Mouse (Mus musculus) kidney, adult 2 months (tissue): Measurements from ENCODE around the gene Tmem132e. TPM values are rescaled to one million over a fixed set of nuclear protein-coding genes. Genes with fewer than 3 reads are reported as not detected.

ENCODE experiments used
- DNase-seq: peaks from one replicate; pipeline ENCODE4 v3.0.0; 2021
- H3K27ac ChIP-seq: fragments of 200-500 bp; 2 replicates; pipeline ENCODE4 v1.5.1; 2012; ENCODE audit warnings: low read depth, low read length, control low read depth, inconsistent platforms; ENCODE audit not compliant: insufficient read depth
- H3K27me3 ChIP-seq: fragments of 200-500 bp; replicated peaks from 2 replicates; pipeline ENCODE4 v1.6.1; 2012; ENCODE audit warnings: mild to moderate bottlenecking, moderate library complexity, low read length, inconsistent platforms; ENCODE audit not compliant: control insufficient read depth, insufficient read depth
- H3K36me3 ChIP-seq: fragments of 200-500 bp; 2 replicates; pipeline ENCODE4 v1.6.1; 2012; ENCODE audit warnings: mild to moderate bottlenecking, moderate library complexity, low read length, inconsistent platforms; ENCODE audit not compliant: control insufficient read depth, insufficient read depth
- H3K4me1 ChIP-seq: fragments of 200-500 bp; 2 replicates; pipeline ENCODE4 v1.6.1; 2011; ENCODE audit warnings: low read length; ENCODE audit not compliant: control insufficient read depth, insufficient read depth
- H3K4me3 ChIP-seq: fragments of 200-500 bp; 2 replicates; pipeline ENCODE4 v1.5.1; 2011; ENCODE audit warnings: mild to moderate bottlenecking, low read depth, low read length, control low read depth; ENCODE audit not compliant: insufficient read depth
- CTCF ChIP-seq: fragments of 200-500 bp; conservative IDR thresholded peaks from 2 replicates; pipeline ENCODE4 v1.5.1; 2011; ENCODE audit warnings: low read depth, mild to moderate bottlenecking, control low read depth, low read length, moderate library complexity, mixed read lengths; ENCODE audit not compliant: insufficient read depth, insufficient read length
- POLR2A ChIP-seq: fragments of 200-500 bp; IDR thresholded peaks from one replicate; pipeline ENCODE4 v1.6.1; 2011; ENCODE audit warnings: low read depth, low read length, control low read depth
- WGBS: fragments of 180-500 bp; shearing (Covaris S2); methylation state at CpG from one replicate; pipeline ENCODE4 v1.1.7; 2018; 5-methylcytosine and 5-hydroxymethylcytosine counted together
- polyA plus RNA-seq: library from polyadenylated mRNA; depleted of rRNA; stranded (reverse); fragments of >200 nt; gene quantifications from 2 replicates; pipeline ENCODE4 v1.2.3, GENCODE M21; 2012

Gene Tmem132e
- polyA plus RNA-seq, 1 experiment, result 0.41 TPM

GRCm38 (mm10) chr11:82434091-82434831 is 45.6 kb downstream of the Tmem132e start:
- TF ChIP-seq POLR2A (no peak), CTCF (no peak)
- H3K4me3 ChIP-seq, result no peak overlapping the region
- no peaks in the 10 kb centered on the region; the same call in 1 of the 2 replicates for H3K27me3 ChIP-seq
- WGBS, result 2% methylated on average over 62 of the region's 62 CpGs
- no peak overlapping the region for H3K27ac ChIP-seq
- H3K4me1 ChIP-seq, result no peaks in the 10 kb centered on the region
- no peaks in the 10 kb centered on the region for H3K36me3 ChIP-seq
- DNase-seq, result no peak

DNA sequence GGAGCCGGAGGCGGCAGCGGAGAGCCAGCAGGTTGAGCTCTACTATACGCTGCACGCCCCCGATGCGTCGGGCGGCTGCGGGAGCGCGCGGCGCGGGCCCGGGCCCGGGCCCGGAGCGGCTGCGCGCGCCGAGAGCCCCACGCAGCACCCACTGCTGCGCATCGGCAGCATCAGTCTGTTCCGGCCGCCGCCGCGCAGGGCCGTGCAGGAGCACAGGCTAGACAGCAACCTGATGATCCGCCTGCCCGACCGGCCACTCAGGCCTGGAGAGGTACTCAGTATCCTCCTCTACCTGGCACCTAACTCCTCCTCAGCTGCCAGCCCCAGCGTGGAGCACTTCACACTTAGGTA is 46.1 kb downstream of the Tmem132e start:
- DNase-seq, result no peak
- Histone ChIP-seq H3K27ac (no peak overlapping the region), H3K4me3 (no peak overlapping the region), H3K36me3 (no peaks in the 10 kb centered on the region), H3K27me3 (no peaks in the 10 kb centered on the region; the same call in 1 of the 2 replicates), H3K4me1 (no peaks in the 10 kb centered on the region)
- 7% methylated on average over 36 of the region's 36 CpGs for WGBS
- TF ChIP-seq CTCF (no peak), POLR2A (no peak)

GRCm38 (mm10) chr11:82448485-82448884 is 59.8 kb downstream of the Tmem132e start:
- Histone ChIP-seq H3K27me3 (no peaks in the 10 kb centered on the region), H3K4me3 (no peak overlapping the region), H3K27ac (no peak overlapping the region), H3K4me1 (no peaks in the 10 kb centered on the region), H3K36me3 (no peaks in the 10 kb centered on the region)
- DNase-seq, result no peak
- 37% methylated on average over 9 of the region's 9 CpGs for WGBS
- TF ChIP-seq POLR2A (no peak), CTCF (no peak)

- TF ChIP-seq CTCF, result no peak
- no peak for TF ChIP-seq POLR2A
These were observed 63.8 kb downstream of the Tmem132e start for GRCm38 (mm10) chr11:82452516-82452915.

DNA sequence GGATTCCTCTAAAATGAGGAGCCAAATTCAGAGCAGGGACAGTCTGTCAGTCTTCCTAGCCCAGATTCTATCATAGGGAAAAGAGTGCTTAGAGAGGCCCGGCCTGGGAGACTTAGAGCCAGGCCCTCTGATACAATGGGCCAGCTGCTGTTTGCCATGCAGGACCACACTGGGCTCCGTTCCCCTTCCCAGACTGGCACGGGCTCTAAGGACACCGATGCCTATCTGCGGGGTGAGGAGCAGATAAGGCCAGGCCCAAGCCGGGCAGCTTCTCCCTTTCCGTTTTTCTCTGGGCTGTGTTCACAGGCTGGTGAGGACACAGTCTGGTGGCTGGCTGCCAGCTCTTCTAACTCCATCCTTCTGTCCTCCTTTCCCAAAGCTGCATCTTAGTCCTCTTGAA is 64.5 kb downstream of the Tmem132e start:
- Histone ChIP-seq H3K4me3 (no peak overlapping the region), H3K27ac (no peak overlapping the region), H3K27me3 (no peaks in the 10 kb centered on the region), H3K36me3 (no peaks in the 10 kb centered on the region), H3K4me1 (no peaks in the 10 kb centered on the region)
- TF ChIP-seq POLR2A (no peak), CTCF (no peak)
- 82% methylated on average over 7 of the region's 7 CpGs for WGBS
- no peak for DNase-seq

More at GRCm38 (mm10) chr11:82452516-82452915, 63.8 kb downstream of the Tmem132e start:
- 31% methylated on average over 5 of the region's 5 CpGs for WGBS
- Histone ChIP-seq H3K4me1 (no peaks in the 10 kb centered on the region), H3K27me3 (no peaks in the 10 kb centered on the region), H3K27ac (no peak overlapping the region), H3K4me3 (no peak overlapping the region), H3K36me3 (no peaks in the 10 kb centered on the region)
- DNase-seq, result no peak

DNA sequence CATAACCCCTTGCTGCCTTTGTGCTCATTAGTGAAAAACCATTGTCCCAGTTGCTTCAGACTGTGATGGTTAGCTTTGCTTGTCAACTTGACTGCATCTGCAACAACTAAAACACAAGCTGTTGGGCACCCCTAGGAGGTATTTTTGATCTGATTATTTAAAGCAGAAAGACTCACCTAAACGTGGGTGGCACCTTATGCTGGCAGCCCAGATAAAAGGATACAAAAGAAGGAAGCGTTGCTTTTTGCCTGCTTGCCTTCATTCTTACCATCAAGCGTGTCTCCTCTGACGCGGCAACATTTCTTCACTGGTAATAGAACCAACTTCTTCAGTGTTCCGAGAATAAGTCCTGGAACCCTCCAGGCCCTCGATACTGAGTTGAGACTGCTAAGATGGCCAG is 72.6 kb downstream of the Tmem132e start:
- no peaks in the 10 kb centered on the region for H3K4me1 ChIP-seq
- no peaks in the 10 kb centered on the region for H3K36me3 ChIP-seq
- DNase-seq, result no peak
- H3K27ac ChIP-seq, result no peak overlapping the region
- no peak for TF ChIP-seq POLR2A
- no peak for TF ChIP-seq CTCF
- WGBS, result 82% methylated on average over 7 of the region's 7 CpGs
- no peaks in the 10 kb centered on the region for H3K27me3 ChIP-seq
- H3K4me3 ChIP-seq, result no peak overlapping the region

GRCm38 (mm10) chr11:82465536-82465935 is 76.8 kb downstream of the Tmem132e start:
- no peaks in the 10 kb centered on the region for H3K4me1 ChIP-seq
- no peak for DNase-seq
- no peak overlapping the region for H3K27ac ChIP-seq
- no peaks in the 10 kb centered on the region for H3K36me3 ChIP-seq
- no peaks in the 10 kb centered on the region for H3K27me3 ChIP-seq
- H3K4me3 ChIP-seq, result no peak overlapping the region
- 92% methylated on average over 9 of the region's 9 CpGs for WGBS
- TF ChIP-seq CTCF, result no peak
